Mouse (Mus musculus): ENCODE results near the gene Lingo2. TPM values are rescaled to one million over a fixed set of nuclear protein-coding genes. Genes with fewer than 3 reads are reported as not detected.
"Not testable (repeated sequence)": the region's sequence is repeated elsewhere in the genome, so short reads cannot be mapped to it uniquely, and the experiment has no call there.

The Lingo2 gene
- polyA plus RNA-seq, 1 experiment from 2014 or later: 1.0 TPM

GRCm38 (mm10) chr4:36095482-36095881, 856.1 kb downstream of the Lingo2 start:
- Histone ChIP-seq H3K4me1 (replicated peaks; ENCODE audit: control insufficient read depth, insufficient read depth, low read length) (no peaks in the 10 kb centered on the region), H3K27me3 (replicated peaks; ENCODE audit: control insufficient read depth, insufficient read depth, low read length) (no peaks in the 10 kb centered on the region), H3K4me2 (ENCODE audit: low read length) (no peak overlapping the region), H3K27ac (ENCODE audit: low read depth) (no peak overlapping the region), H3K9me3 (ENCODE audit: control insufficient read depth, low read length) (no peaks in the 10 kb centered on the region), H3K36me3 (ENCODE audit: control insufficient read depth, insufficient read depth, low read length) (no peaks in the 10 kb centered on the region), H3K4me3 (ENCODE audit: low read depth, low read length) (no peak overlapping the region), H3K9ac (ENCODE audit: low read length) (no peak overlapping the region)
- WGBS: 80% methylated on average over 4 of the region's 4 CpGs
- no peak for DNase-seq (ENCODE audit: low spot score)
- ATAC-seq (replicated peaks; ENCODE audit: low FRiP score, low TSS enrichment, low read depth): no peak

- Histone ChIP-seq H3K4me3 (ENCODE audit: low read depth, low read length) (no peak overlapping the region), H3K27ac (ENCODE audit: low read depth) (no peak overlapping the region), H3K36me3 (ENCODE audit: control insufficient read depth, insufficient read depth, low read length) (no peaks in the 10 kb centered on the region), H3K9me3 (ENCODE audit: control insufficient read depth, low read length) (no peaks in the 10 kb centered on the region), H3K9ac (ENCODE audit: low read length) (no peak overlapping the region), H3K27me3 (replicated peaks; ENCODE audit: control insufficient read depth, insufficient read depth, low read length) (no peaks in the 10 kb centered on the region), H3K4me2 (ENCODE audit: low read length) (no peak overlapping the region), H3K4me1 (replicated peaks; ENCODE audit: control insufficient read depth, insufficient read depth, low read length) (no peaks in the 10 kb centered on the region)
- DNase-seq (ENCODE audit: low spot score): no peak
- ATAC-seq (replicated peaks; ENCODE audit: low FRiP score, low TSS enrichment, low read depth): no peak
- 74% methylated on average over 3 of the region's 3 CpGs for WGBS
Observed at GRCm38 (mm10) chr4:36081095-36081852, 870.3 kb downstream of the Lingo2 start.

GRCm38 (mm10) chr4:36078910-36079525, 872.5 kb downstream of the Lingo2 start:
- ATAC-seq (replicated peaks; ENCODE audit: low FRiP score, low TSS enrichment, low read depth): no peak
- Histone ChIP-seq H3K9me3 (ENCODE audit: control insufficient read depth, low read length) (no peaks in the 10 kb centered on the region), H3K9ac (ENCODE audit: low read length) (no peak overlapping the region), H3K4me1 (replicated peaks; ENCODE audit: control insufficient read depth, insufficient read depth, low read length) (no peaks in the 10 kb centered on the region), H3K4me3 (ENCODE audit: low read depth, low read length) (no peak overlapping the region), H3K4me2 (ENCODE audit: low read length) (no peak overlapping the region), H3K36me3 (ENCODE audit: control insufficient read depth, insufficient read depth, low read length) (no peaks in the 10 kb centered on the region), H3K27me3 (replicated peaks; ENCODE audit: control insufficient read depth, insufficient read depth, low read length) (no peaks in the 10 kb centered on the region), H3K27ac (ENCODE audit: low read depth) (no peak overlapping the region)
- 89% methylated on average over 6 of the region's 6 CpGs for WGBS
- DNase-seq (ENCODE audit: low spot score): no peak

GRCm38 (mm10) chr4:36064701-36065100, 886.8 kb downstream of the Lingo2 start:
- not testable (repeated sequence) for ATAC-seq (replicated peaks; ENCODE audit: low FRiP score, low TSS enrichment, low read depth); DNase-seq (ENCODE audit: low spot score); H3K4me3 ChIP-seq (ENCODE audit: low read depth, low read length); H3K27me3 ChIP-seq (replicated peaks; ENCODE audit: control insufficient read depth, insufficient read depth, low read length); H3K9ac ChIP-seq (ENCODE audit: low read length); H3K4me2 ChIP-seq (ENCODE audit: low read length); H3K9me3 ChIP-seq (ENCODE audit: control insufficient read depth, low read length); H3K36me3 ChIP-seq (ENCODE audit: control insufficient read depth, insufficient read depth, low read length); H3K27ac ChIP-seq (ENCODE audit: low read depth); H3K4me1 ChIP-seq (replicated peaks; ENCODE audit: control insufficient read depth, insufficient read depth, low read length)
- 72% methylated on average over 1 of the region's 1 CpGs for WGBS

- no peak overlapping the region for H3K9ac ChIP-seq (ENCODE audit: low read length)
- no peak overlapping the region for H3K4me3 ChIP-seq (ENCODE audit: low read depth, low read length)
- 41% methylated on average over 6 of the region's 6 CpGs for WGBS
- H3K9me3 ChIP-seq (ENCODE audit: control insufficient read depth, low read length): no peaks in the 10 kb centered on the region
- no peaks in the 10 kb centered on the region for H3K27me3 ChIP-seq (replicated peaks; ENCODE audit: control insufficient read depth, insufficient read depth, low read length)
- no peak overlapping the region for H3K4me2 ChIP-seq (ENCODE audit: low read length)
- no peak overlapping the region for H3K27ac ChIP-seq (ENCODE audit: low read depth)
- no peaks in the 10 kb centered on the region for H3K4me1 ChIP-seq (replicated peaks; ENCODE audit: control insufficient read depth, insufficient read depth, low read length)
- H3K36me3 ChIP-seq (ENCODE audit: control insufficient read depth, insufficient read depth, low read length): no peaks in the 10 kb centered on the region
- ATAC-seq (replicated peaks; ENCODE audit: low FRiP score, low TSS enrichment, low read depth) (no peak), DNase-seq (ENCODE audit: low spot score) (no peak)
Observed at GRCm38 (mm10) chr4:36052791-36053376, 898.7 kb downstream of the Lingo2 start.

GRCm38 (mm10) chr4:36040361-36040760, 911.2 kb downstream of the Lingo2 start:
- Histone ChIP-seq H3K27ac (ENCODE audit: low read depth) (no peak overlapping the region), H3K27me3 (replicated peaks; ENCODE audit: control insufficient read depth, insufficient read depth, low read length) (no peaks in the 10 kb centered on the region), H3K4me2 (ENCODE audit: low read length) (no peak overlapping the region), H3K36me3 (ENCODE audit: control insufficient read depth, insufficient read depth, low read length) (no peaks in the 10 kb centered on the region), H3K4me1 (replicated peaks; ENCODE audit: control insufficient read depth, insufficient read depth, low read length) (no peaks in the 10 kb centered on the region), H3K9ac (ENCODE audit: low read length) (no peak overlapping the region), H3K4me3 (ENCODE audit: low read depth, low read length) (no peak overlapping the region), H3K9me3 (ENCODE audit: control insufficient read depth, low read length) (no peaks in the 10 kb centered on the region)
- ATAC-seq (replicated peaks; ENCODE audit: low FRiP score, low TSS enrichment, low read depth) (no peak), DNase-seq (ENCODE audit: low spot score) (no peak)
- 83% methylated on average over 3 of the region's 3 CpGs for WGBS

GRCm38 (mm10) chr4:36038742-36039141, 912.8 kb downstream of the Lingo2 start:
- DNase-seq (ENCODE audit: low spot score) (no peak), ATAC-seq (replicated peaks; ENCODE audit: low FRiP score, low TSS enrichment, low read depth) (no peak)
- 83% methylated on average over 2 of the region's 2 CpGs for WGBS
- no peaks in the 10 kb centered on the region for H3K4me1 ChIP-seq (replicated peaks; ENCODE audit: control insufficient read depth, insufficient read depth, low read length)
- no peaks in the 10 kb centered on the region for H3K36me3 ChIP-seq (ENCODE audit: control insufficient read depth, insufficient read depth, low read length)
- H3K27ac ChIP-seq (ENCODE audit: low read depth): no peak overlapping the region
- H3K27me3 ChIP-seq (replicated peaks; ENCODE audit: control insufficient read depth, insufficient read depth, low read length): no peaks in the 10 kb centered on the region
- no peak overlapping the region for H3K4me3 ChIP-seq (ENCODE audit: low read depth, low read length)
- H3K4me2 ChIP-seq (ENCODE audit: low read length): no peak overlapping the region
- H3K9me3 ChIP-seq (ENCODE audit: control insufficient read depth, low read length): no peaks in the 10 kb centered on the region
- no peak overlapping the region for H3K9ac ChIP-seq (ENCODE audit: low read length)

GRCm38 (mm10) chr4:36032039-36032438, 919.5 kb downstream of the Lingo2 start:
- WGBS: 58% methylated on average over 5 of the region's 5 CpGs
- H3K27me3 ChIP-seq (replicated peaks; ENCODE audit: control insufficient read depth, insufficient read depth, low read length): no peaks in the 10 kb centered on the region
- DNase-seq (ENCODE audit: low spot score) (no peak), ATAC-seq (replicated peaks; ENCODE audit: low FRiP score, low TSS enrichment, low read depth) (no peak)
- H3K9me3 ChIP-seq (ENCODE audit: control insufficient read depth, low read length): no peaks in the 10 kb centered on the region
- no peak overlapping the region for H3K4me3 ChIP-seq (ENCODE audit: low read depth, low read length)
- H3K9ac ChIP-seq (ENCODE audit: low read length): no peak overlapping the region
- no peaks in the 10 kb centered on the region for H3K36me3 ChIP-seq (ENCODE audit: control insufficient read depth, insufficient read depth, low read length)
- no peak overlapping the region for H3K4me2 ChIP-seq (ENCODE audit: low read length)
- no peaks in the 10 kb centered on the region for H3K4me1 ChIP-seq (replicated peaks; ENCODE audit: control insufficient read depth, insufficient read depth, low read length)
- no peak overlapping the region for H3K27ac ChIP-seq (ENCODE audit: low read depth)
